Comparison of ENCODE assay signal across 8 mouse cellular contexts in the genomic region with DNA sequence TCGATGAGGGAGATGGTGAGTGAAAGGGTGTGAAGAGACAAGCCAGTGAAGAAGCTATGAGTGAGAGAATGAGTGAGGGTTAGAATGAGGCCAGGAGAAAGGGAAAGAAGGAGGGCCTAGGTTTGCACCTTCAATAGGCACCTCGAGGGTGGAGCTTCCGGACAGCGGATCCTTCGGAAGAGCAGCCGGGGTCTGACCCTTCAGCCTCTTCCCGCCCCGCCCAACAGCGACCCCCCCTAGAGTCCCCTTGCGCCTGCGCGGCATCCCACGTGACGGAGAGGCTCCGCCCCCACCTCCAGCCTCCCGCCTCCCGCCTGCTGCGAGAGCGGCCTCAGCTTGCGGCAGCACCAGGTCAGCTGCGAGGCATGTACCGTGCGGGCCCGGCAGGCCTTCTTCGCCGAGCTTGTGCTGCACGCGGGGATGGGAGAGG. TPM values are rescaled to one million over a fixed set of nuclear protein-coding genes. Genes with fewer than 3 reads are reported as not detected.
DNase-seq lines count a peak whose midpoint lies in the region; ATAC-seq and TF ChIP-seq lines count a peak whose summit lies in the region.

Gene Klhl22, plus strand, starts transcription at position 275 of the 430 bp plus-strand sequence.

- TF ChIP-seq POLR2A in cortical plate, adult 2 months (IDR thresholded peaks at IDR 0.05; ENCODE audit: extremely low read depth, insufficient read depth, low read length) = peak; percentile 87

- H3K4me1 ChIP-seq in cortical plate, adult 2 months (ENCODE audit: control insufficient read depth, insufficient read depth, low read length) = peaks cover 6% of the 10 kb centered on the region
- peaks cover 8% of the 10 kb centered on the region; the same call in 1 of the 2 replicates for H3K4me1 ChIP-seq in hindbrain, postnatal 0 days (ENCODE audit: insufficient read depth, low read length)

- H3K9ac ChIP-seq in hindbrain, postnatal 0 days (replicated peaks; ENCODE audit: low read length) = peak within 1 kb of the TSS; percentile 86

- TF ChIP-seq CTCF in cortical plate, adult 2 months (IDR thresholded peaks at IDR 0.05; ENCODE audit: extremely low read depth, insufficient read depth, low read length) = no peak
- TF ChIP-seq CTCF in hindbrain, postnatal 0 days (IDR thresholded peaks at IDR 0.05; ENCODE audit: low read depth) = no peak

- no peaks in the 10 kb centered on the region for H3K9me3 ChIP-seq in hindbrain, postnatal 0 days (ENCODE audit: low read length)

- H3K27ac ChIP-seq in cortical plate, adult 2 months (ENCODE audit: insufficient read depth, low read length) = peak within 1 kb of the TSS; percentile 18; the same call in 1 of the 2 replicates
- peak within 1 kb of the TSS; percentile 86 for H3K27ac ChIP-seq in hindbrain, postnatal 0 days

- DNase-seq in ZHBTc4 (ENCODE audit: low read depth, low spot score) = peak; percentile 96
- DNase-seq in gastrocnemius, adult 8-10 months (ENCODE audit: low spot score in 2 of 2) = peak; percentile 74 to 83
- DNase-seq in hindbrain, postnatal 0 days (ENCODE audit: low spot score) = peak; percentile 95
- DNase-seq in left cerebral cortex, adult 18-20 months (ENCODE audit: low spot score in 2 of 2) = peak; percentile 89 to 90
- DNase-seq in lung, postnatal 4 days = peak; percentile 93 to 94
- peak; percentile 88 for DNase-seq in retina, postnatal 7 days (ENCODE audit: low read depth, low spot score)
- DNase-seq in urinary bladder, adult 18-20 months (ENCODE audit: low spot score in 2 of 2) = peak; percentile 80 to 87

- peak; percentile 95 for ATAC-seq in hindbrain, postnatal 0 days

- peak within 1 kb of the TSS; percentile 76 for H3K4me3 ChIP-seq in cortical plate, adult 2 months (ENCODE audit: insufficient read depth, low read length)
- peak within 1 kb of the TSS; percentile 64 for H3K4me3 ChIP-seq in hindbrain, postnatal 0 days (ENCODE audit: low read length)

- H3K4me2 ChIP-seq in hindbrain, postnatal 0 days (ENCODE audit: low read depth, low read length) = peak within 1 kb of the TSS; percentile 80

- WGBS in hindbrain, postnatal 0 days = 1% methylated on average over 26 of the region's 28 CpGs

- H3K27me3 ChIP-seq in hindbrain, postnatal 0 days (ENCODE audit: insufficient read depth, low read length) = no peaks in the 10 kb centered on the region

- H3K36me3 ChIP-seq in hindbrain, postnatal 0 days (ENCODE audit: insufficient read depth, low read length) = no peaks in the 10 kb centered on the region

RNA-seq across cellular contexts. Expression of gene Klhl22, which starts in this region (rescaled TPM):
- 107 and 126 TPM in 2 replicates for polyA plus RNA-seq in cortical plate, adult 2 months (2012; rRNA removed)
- total RNA-seq in gastrocnemius, adult 8-10 months (2022) = 10 to 100 TPM; 20.1 to 30.6 (median 25.4) TPM
- 176 and 190 TPM in 2 replicates for total RNA-seq in hindbrain, postnatal 0 days (2014; rRNA removed)
- 69.6 and 80.5 TPM in 2 replicates for polyA plus RNA-seq in hindbrain, postnatal 0 days (2015; fragmentation: Nextera tagmentation; extraction: Ambion mirVana)
- 100 to 1,000 TPM in 1 of 2 experiments, 10 to 100 TPM in 1; 96.9 to 103 TPM for total RNA-seq in left cerebral cortex, adult 18-20 months (2021)

Comparison
In these comparisons a context has a peak if more than half of its experiments do, and no peak if none do; other contexts are left out.
1. Peak in every context shown above with its lines: DNase-seq, ATAC-seq, H3K4me3 ChIP-seq and H3K27ac ChIP-seq.